Mouse (Mus musculus): ENCODE measurements around the gene Itpkb.
A peak's percentile ranks its signal among the peaks of the same experiment; 100 is the strongest.

Gene Itpkb

DNA sequence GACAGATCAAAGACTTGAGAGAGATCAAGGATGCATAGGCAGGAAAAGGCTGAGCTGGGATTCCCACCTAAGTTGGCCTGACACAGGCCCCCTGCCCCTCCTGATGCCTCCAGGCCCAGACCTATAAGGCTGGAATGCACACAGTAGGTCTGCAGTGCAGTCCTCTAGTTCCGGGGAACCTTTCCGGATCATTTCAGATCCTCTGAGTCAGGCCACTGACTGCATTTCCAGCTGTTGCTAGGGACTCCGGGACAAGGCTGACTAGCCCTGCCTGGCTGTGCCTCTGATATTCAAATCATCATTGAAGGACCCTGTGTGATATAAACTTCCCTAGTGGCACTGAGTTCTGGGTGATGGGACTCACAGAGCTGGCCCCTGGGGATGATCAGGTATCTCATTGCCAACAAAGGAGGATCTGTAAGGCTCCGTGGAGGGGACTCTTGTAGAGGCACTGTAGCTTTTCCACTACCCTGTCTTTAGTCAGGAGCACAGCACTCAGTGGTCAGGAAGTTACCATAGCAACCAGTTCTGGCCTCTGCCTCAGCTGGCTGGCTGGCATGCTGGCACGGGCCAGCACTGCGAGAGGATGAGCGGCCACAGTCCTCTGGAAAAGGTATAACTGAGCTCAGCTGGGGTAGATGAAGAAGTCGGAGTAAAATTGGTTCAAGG is 90.3 kb downstream of the Itpkb start:
- no peak for DNase-seq (ENCODE audit: low spot score in 2 of 2)

DNA sequence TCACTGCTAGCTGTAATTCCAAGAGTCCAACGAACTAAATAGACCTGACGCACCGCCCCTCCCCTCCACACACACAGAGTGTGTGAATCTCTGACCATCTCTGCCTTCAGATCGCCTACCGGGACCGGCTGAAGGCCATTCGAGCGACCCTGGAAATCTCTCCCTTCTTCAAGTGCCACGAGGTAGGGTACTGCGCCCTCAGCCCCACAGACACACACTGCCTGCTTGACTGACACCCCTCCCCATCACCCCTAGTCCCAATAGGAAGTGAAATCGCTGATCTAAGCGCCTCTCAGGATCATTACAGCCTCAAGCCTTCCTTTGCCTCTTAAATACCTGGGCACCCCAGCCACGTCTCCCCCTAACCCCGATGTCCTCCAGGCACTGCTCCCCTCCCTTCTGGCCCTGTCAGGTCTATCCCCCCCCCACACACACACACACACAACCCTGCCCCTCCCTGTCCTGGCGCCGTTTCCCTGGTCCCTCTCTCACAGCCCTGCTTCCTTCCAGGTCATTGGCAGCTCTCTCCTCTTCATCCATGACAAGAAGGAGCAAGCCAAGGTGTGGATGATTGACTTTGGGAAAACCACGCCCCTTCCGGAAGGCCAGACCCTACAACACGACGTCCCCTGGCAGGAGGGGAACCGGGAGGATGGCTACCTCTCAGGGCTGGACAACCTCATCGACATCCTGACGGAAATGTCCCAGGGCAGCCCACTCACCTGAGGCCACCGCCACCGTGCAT is 91.1 kb downstream of the Itpkb start:
- DNase-seq (ENCODE audit: low spot score in 2 of 2) = no peak

DNA sequence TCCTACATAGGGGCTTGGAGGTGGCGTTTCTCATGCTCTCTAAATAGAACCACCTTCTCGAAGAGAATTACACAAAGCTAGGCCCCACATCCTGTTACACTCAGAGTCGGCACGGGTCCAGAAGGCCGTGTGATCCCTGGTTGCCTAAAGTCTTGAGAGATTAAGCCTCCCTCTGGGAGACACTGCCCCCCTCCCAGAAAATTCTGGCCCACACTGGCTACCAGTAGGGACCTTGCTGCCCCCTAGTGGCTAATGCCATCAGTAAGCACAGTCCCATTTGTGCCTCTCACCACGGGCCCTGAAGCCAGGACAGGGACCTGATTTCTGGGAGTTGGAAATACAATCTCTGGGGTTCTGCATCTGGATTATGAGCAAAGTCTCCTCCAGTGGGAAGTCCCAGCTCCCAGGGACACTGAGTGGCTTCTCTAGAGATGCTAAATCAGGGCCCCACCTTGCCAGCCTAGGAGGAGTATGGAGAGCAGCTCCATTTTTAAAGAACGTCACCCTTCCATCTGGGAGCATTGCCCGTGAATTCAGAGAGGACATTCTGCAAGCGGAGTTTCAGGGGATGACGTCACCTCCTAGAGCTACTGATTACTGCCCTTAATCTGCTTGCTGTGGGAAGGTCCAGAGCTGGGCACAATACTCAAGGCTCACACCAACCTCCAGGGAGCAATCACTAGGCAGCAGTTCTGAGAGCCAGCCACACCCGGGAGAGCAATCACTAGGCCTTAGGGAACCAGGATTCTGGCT is 92.0 kb downstream of the Itpkb start:
- peak in 1 of 2 experiments; percentile 82 for DNase-seq (ENCODE audit: low spot score in 2 of 2)

DNA sequence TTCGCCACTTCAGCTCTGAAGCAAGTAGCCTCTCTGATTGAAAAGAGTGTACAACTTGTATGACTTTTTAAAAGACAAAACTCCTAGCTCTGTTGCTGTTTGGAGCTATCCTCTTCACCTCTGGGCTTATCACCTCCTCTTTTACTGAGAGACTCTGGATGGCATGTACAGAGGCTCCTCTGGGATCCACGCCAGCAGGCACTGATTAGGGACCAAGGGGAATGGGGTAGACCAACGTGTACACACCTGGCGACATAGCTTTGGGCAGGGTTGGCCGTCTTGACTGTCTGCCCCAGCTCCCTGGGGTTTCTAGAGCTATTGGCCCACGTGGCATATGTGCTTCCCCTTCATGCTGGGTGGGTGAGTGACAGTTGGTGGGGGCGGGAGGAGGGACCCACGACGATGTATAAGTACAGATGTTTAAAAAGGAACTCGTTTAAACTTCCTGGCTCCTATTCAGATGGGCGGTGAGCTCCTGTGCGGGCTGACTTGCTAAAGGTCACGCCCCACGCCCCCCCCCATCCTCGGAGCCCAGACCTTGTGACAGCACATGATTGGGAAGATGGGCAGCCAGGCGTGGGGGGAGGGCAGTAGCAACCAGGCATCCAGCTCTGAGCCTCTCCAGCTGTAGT is 92.8 kb downstream of the Itpkb start:
- no peak for DNase-seq (ENCODE audit: low spot score in 2 of 2)

DNA sequence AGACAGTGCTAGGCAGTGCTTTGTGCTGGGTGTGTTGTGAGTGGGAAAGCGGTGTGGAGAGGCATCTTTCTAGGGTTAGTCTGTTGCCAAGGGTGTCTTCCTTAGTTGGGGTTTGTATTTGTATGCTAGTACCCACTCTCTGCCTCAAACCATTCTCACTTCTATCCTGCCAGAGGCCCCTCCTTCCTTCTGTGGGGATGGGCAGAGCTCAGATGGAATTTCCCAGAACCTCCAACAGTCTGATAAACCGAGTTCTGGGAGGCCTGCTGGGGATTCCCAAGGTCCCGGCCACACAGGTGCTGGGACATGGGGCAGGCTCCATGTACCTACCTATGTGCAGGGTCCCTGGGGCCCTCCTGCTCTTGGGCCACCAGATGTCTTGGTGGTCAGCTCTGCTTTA is 93.6 kb downstream of the Itpkb start:
- no peak for DNase-seq (ENCODE audit: low spot score in 2 of 2)

DNA sequence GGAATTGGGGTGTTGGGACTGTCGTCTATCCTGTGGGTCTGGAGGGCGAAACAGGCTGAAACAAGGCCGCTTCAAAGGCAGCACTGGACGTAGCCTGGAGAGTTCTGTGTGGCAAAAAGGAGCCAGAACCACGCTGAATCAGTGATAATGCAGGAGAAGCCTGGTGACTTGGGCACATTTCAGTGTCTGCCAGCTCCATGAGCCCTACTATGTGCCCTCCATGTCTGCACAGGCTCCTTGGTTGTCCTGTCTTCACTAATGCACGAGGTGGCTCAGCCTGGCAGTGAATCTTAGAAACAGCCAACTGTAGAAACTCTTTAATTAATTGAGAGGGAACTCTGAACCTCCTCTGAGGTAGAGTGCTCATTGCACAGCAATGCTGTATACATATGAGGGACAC is 96.1 kb downstream of the Itpkb start:
- no peak for DNase-seq (ENCODE audit: low spot score in 2 of 2)

DNA sequence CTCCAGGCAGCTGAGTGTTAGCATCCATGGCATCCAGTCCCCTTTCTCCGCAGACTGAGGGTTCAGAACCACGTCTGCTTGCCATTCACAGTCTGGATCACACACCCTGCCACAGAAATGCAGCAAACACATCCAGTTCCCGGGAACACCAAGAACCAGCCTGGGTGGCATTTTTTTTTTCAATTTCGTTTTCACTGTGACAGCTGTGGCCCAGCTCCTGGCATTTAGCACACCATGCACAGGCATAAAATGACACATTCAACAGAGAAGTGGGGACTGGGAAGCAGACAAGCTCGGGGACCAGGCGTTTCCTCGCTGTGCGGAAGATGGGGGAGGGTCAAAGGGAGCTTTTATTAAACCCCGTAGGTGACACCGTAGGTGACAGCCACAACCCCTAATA is 97.4 kb downstream of the Itpkb start:
- no peak for DNase-seq (ENCODE audit: low spot score in 2 of 2)

DNA sequence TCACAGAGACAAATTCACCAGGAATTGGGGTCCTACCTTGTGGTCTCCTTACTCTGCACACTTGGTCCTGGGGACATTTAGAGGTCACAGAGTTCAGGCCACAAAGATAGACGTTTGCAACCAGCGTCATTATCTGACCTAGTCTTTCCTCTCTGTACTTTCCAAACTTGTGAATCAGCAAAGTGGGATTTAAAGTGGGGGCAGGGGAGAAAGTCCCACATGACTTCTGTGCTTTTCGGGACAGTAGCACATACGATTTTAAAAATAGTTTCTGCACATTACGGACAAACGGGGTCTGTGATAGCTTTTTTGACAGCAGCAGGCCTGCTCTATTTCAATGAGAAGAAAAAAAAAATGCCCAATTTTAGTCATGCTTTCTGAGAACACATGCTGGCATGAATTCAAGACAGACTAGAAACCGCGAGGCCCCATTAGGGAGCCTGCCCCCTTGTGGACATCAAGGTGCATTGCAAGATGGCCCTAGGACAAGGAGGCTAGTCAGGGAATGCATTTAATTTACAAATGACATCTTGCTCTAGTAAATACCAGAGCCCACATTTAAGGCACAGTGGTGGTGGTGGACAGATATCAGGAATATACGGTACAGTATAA is 97.9 kb downstream of the Itpkb start:
- DNase-seq (ENCODE audit: low spot score in 2 of 2) = peak in 1 of 2 experiments; percentile 60

DNA sequence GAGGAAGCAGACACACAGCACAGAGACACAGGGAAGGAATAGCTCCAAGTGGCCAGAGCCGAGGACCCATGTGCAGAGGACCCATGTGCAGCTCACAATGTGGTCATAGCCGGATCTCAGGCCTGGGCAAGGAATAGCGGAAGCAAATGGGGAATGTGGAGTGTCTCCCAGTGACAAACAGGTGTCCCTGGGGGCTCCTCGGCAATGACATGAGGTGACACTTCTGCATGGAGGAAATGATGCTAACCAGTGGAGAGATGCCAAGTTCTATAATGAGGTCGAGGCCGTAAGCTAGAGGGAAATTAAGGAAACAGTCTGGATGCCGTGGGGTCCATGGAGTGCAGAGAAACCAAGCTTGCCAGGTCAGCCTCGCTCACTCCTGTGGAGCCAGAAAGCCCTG is 98.6 kb downstream of the Itpkb start:
- no peak for DNase-seq (ENCODE audit: low spot score in 2 of 2)

DNA sequence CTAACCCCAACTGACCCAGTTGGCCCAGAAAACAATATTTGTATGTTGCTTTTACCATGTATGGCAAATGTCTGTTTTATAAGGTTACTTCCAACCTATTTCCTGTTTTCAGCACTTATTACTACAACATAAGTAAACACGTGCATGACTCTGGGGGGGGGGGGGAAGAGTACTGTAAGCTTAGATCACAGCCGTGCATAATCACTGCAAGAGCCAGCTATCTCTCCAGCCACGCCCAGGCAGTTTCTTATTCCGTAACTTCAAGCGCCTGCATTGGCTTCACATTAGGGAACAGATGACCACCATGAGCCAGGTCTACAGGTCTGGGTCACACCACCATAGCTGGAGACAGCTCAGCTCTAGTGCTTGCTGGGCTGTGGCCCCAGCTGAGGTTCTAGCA is 99.5 kb downstream of the Itpkb start:
- no peak for DNase-seq (ENCODE audit: low spot score in 2 of 2)

DNA sequence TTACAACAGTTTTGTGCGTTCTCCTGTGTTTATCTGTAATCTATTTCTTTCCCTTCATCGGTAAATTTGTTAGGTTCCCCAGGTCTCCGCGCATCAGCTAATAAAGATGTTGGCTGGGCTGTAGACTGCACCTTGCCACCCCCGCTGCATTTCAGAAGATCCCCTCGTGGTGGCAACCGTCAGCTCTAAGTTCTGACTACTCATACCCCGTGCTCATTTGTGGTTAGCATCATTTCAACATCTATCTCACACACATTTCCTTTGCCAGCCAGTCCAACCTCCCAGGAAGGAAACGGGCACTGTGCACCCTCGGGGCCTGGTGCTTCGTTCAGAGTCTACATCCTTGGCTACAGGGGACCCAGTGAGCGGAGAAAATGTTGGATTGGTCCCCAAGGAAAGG is 101.5 kb downstream of the Itpkb start:
- no peak for DNase-seq (ENCODE audit: low spot score in 2 of 2)

DNA sequence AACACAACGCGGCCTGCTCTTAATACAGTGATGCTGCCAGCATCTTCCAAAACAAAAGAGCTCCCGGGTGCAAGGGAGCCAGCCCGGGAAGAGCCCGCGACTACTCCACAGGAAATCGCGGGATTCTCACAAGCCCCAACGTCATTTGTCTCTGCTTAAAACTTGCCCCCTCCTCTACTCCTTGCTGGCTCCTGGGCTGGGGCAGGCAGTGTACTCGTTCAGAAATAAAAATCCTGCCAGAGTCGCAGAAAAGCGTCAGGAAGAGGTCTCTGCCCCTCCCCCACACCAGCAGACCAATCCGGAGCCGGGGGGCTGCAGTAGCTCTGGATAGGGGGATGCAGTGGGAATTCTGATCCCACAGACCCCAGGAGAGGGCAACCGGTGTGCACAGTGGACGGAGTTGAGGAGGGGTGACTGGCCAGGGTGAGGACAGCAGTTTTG is 102.8 kb downstream of the Itpkb start:
- no peak for DNase-seq (ENCODE audit: low spot score in 2 of 2)

DNA sequence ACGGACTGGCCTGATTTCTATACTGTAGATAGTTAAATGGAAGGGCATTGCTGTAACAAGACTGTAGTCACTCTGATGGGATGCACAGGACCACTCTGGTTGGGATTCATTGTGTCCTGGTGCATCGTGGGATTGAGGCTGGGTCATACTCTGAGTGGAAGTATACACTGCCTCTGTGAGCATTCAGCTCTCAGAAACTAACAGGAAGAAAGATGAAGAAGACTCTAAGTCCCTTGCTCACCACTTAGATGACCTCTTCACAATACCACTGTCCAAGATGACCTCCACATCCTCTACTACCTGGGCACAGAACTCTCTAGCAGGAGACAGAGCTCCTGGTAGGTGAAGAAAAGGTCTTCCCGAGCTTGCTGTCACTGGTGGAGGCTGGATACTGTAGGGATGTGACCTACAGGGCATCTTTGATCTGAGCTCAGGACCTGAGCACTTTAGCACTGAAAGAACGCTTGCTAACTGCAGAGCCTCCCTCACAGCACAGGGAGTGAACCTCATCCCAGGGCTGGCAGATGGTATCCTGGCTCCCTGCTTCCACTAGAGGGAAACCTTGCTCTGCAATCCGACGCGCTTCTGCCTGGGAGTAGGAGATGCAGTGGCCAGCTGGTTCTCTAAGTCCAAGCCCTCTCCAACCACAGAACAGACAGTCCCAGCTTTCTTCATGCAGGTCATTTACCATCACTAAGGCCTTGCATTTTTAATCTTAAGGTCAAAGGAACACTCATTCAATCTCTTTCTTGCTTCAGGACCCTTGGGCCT is 103.7 kb downstream of the Itpkb start:
- DNase-seq (ENCODE audit: low spot score in 2 of 2) = peak in 1 of 2 experiments; percentile 64

DNA sequence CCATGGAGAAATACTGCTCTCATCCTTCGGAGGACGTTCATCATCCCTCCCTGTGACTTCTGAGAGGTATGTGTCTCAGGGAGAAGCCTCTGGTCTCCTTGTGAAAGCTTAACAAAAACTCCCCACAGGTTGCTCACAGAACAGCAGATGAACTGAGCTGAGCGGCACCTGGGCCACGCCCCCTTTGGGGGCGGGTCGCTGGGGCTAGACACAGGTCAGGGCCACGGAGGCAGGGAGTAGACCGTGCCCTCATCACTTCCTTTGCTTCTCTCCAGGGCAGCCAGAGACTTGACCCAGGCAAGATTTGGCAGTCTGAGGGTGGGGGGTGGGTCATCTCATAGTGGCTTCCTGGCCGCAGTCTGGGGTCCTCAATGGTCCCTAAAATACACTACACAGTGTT is 104.6 kb downstream of the Itpkb start:
- no peak for DNase-seq (ENCODE audit: low spot score in 2 of 2)

DNA sequence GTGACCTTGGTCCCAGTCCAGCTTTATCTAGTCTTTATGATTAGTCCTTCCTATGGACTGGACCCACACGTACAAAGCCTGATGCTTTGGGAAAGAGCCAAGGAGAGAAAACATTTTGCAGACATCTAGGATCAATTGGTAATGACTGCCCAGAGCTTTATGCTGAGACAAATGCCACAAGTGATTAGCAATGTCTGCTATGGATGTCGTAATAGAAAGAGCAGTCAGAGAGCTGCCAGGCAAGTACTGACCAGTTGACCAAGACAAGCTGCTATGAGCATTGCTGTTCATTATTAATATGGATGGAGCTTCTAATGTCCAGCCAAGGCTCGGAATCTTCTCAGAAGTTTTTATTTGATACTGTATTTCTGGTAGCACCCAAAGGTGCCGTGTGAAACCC is 109.2 kb downstream of the Itpkb start:
- no peak for DNase-seq (ENCODE audit: low spot score in 2 of 2)

DNA sequence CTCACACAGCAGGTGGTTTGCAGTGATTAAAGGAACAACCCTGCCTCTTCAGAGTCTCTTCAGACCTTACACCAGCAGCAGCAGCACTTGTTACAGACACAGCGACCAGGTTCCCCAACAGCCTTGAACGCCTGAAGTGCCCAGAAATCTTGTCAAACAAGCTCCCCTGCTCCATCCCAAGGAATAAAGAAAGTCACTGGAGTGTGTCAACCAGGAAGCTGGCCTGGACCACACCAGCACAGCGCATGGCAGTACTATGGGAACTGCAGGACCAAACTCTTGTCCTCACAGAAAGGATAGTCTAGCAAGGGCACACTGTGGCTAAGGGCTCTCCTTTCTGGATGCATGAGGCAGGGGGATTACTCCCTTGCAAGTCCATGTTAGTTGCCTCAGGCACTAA is 114.1 kb downstream of the Itpkb start:
- DNase-seq (ENCODE audit: low spot score in 2 of 2) = no peak

DNA sequence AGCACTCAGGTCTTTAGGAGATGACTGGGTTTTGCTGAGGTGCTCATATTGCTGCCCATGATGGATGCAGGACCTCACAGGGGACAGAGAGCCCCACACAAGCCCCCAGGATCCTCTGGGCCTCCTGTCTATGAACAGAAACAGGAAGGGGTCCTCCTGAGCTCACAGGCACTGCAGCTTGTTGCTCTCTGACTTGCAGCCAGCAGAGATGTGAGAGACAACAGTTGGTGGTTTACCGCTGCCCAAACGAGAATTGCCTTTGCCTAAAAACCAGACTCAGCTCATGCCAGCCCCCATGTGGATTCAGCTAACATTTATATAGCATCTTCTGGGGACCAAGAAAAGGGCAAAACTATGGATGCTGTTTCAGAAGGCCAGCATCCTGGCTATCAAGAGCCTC is 119.4 kb downstream of the Itpkb start:
- DNase-seq (ENCODE audit: low spot score in 2 of 2) = no peak

DNA sequence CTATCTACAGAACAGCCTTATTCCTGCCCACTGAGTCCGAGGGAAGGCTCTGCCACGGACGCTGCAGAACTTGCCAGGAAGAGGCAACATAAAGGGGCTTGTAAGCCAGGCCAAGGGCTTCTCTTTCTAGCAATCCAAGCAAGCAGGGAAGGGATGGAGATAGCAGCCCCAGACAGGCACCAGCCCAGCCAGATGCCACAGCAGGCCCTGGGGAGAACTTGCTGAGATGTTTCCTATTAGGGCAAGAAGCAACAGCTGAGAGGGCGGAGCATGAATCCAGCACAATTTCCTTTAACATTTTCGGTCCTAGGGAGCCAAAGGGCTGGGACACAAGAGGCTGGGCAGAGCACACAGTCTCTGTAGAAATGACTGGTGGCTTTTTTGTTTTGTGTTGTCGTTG is 128.0 kb downstream of the Itpkb start:
- no peak for DNase-seq (ENCODE audit: low spot score in 2 of 2)

DNA sequence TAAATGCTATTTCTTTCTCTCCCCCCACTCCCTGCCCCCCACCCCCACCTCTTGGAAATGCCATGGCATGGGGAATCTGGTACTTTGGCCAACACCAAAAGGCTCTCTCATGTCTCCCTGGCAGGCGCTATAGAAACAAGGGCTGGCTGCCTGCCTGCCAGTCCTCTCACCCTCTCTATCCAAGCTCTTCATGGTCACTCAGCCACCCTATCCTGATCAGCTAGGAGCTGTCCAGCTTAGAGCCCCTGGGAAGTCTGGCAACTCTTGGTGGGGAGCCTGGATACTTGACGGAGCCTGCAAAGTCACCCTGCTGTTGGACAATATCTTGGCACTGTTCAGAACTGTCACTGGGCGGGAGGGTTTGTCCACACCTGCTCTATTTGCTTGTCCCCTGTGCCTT is 128.4 kb downstream of the Itpkb start:
- no peak for DNase-seq (ENCODE audit: low spot score in 2 of 2)

DNA sequence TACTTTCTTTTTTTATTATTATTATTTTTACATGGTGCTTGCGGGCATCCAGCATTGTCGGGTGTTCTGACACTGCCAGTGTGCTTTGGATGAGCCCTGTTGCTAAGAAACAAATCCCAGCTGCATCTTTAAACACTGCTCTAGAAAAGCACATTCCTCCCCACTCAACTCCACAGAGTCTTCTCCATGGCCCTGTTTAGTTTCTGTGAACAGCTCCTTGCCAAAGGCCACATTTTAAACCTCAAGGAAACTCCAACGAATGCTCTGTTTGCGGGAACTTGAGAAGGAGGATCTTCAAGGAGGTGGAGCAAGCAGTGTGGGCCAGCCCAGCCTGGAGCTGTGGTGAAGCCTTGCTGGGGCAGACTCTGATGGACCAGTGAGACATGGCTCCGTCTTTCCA is 130.4 kb downstream of the Itpkb start:
- DNase-seq (ENCODE audit: low spot score in 2 of 2) = no peak

DNA sequence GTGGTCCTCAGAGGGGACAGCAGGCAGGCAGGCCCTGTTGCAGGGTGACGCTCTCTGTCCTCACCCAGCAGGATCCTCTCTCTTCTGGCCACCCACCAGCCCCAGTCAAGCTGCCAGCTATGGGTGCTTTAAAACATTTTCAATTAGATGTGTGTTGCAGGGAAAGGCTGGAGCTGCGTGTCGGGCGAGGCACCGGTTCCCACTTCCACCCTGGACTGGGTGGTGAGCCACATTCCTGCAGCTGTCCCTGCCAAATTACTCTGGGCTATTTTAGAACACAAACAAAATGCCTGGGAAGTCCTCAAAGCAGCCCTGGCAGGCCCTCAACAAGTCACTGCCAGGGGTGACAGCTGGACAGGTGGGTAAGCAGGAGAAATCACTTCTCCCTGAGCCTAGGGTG is 132.1 kb downstream of the Itpkb start:
- peak in 1 of 2 experiments; percentile 50 for DNase-seq (ENCODE audit: low spot score in 2 of 2)

Data from left cerebral cortex, adult 9 months (tissue).